Mouse (Mus musculus) forebrain, postnatal 0 days (tissue): ENCODE measurements around the gene Gimap8. TPM values are rescaled to one million over a fixed set of nuclear protein-coding genes. Genes with fewer than 3 reads are reported as not detected.

Source experiments
- ATAC-seq: fragments of 200-750 bp; cut with Nextera tagmentation; 2 replicates; pipeline ENCODE4 v1.8.0; 2017; ENCODE audit warnings: mild to moderate bottlenecking, moderate library complexity
- DNase-seq: peaks from one replicate; pipeline ENCODE4 v3.0.0-alpha.2; 2015
- H3K27ac ChIP-seq: fragments of 300-500 bp; sonication (generic); 2 replicates; pipeline ENCODE4 v1.5.1; 2014; ENCODE audit warnings: low read depth, mild to moderate bottlenecking, antibody characterized with exemption, low read length, moderate library complexity, mixed read lengths
- H3K27me3 ChIP-seq: fragments of 300-500 bp; sonication (generic); 2 replicates; pipeline ENCODE4 v1.6.1; 2014; ENCODE audit warnings: mild to moderate bottlenecking, low read length, mixed read lengths; ENCODE audit not compliant: insufficient read depth
- H3K36me3 ChIP-seq: fragments of 300-500 bp; sonication (generic); 2 replicates; pipeline ENCODE4 v1.6.1; 2014; ENCODE audit warnings: mild to moderate bottlenecking, moderate library complexity; ENCODE audit not compliant: insufficient read depth
- H3K4me1 ChIP-seq: fragments of 300-500 bp; sonication (generic); 2 replicates; pipeline ENCODE4 v1.6.1; 2014; ENCODE audit warnings: antibody characterized with exemption; ENCODE audit not compliant: insufficient read depth
- H3K4me2 ChIP-seq: fragments of 300-500 bp; sonication (generic); 2 replicates; pipeline ENCODE4 v1.6.1; 2014; ENCODE audit warnings: low read depth, mild to moderate bottlenecking, moderate library complexity
- H3K4me3 ChIP-seq: fragments of 300-500 bp; sonication (generic); 2 replicates; pipeline ENCODE4 v1.5.1; 2014; ENCODE audit warnings: low read depth, low read length, mixed read lengths
- H3K9ac ChIP-seq: fragments of 300-500 bp; sonication (generic); 2 replicates; pipeline ENCODE4 v1.6.1; 2014; ENCODE audit warnings: mild to moderate bottlenecking
- H3K9me3 ChIP-seq: fragments of 300-500 bp; sonication (generic); 2 replicates; pipeline ENCODE4 v1.6.1; 2016; ENCODE audit warnings: low read length
- CTCF ChIP-seq: sonication (generic); IDR thresholded peaks from 2 replicates; pipeline ENCODE4 v1.5.1; 2016; ENCODE audit warnings: antibody characterized with exemption, control low read depth, low read depth
- WGBS: fragments of 180-500 bp; shearing (Covaris S2); extraction: QIAGEN DNeasy Blood & Tissue Kit; methylation state at CpG from one replicate; pipeline ENCODE4 v1.1.7; 2014; 5-methylcytosine and 5-hydroxymethylcytosine counted together
- polyA plus RNA-seq: library from polyadenylated mRNA; unstranded; fragments of >200 nt; fragmentation: Nextera tagmentation; extraction: Ambion mirVana; gene quantifications from 2 replicates; pipeline ENCODE4 v1.2.1, GENCODE M21; 2015
- total RNA-seq: library from RNA; depleted of rRNA; stranded (reverse); fragments of >200 nt; gene quantifications from 2 replicates; pipeline ENCODE4 v1.2.3, GENCODE M21; 2014

Gimap8 gene
- total and polyA plus RNA-seq, 2 experiments from 2014 or later: 0.46 to 2.2 TPM

DNA sequence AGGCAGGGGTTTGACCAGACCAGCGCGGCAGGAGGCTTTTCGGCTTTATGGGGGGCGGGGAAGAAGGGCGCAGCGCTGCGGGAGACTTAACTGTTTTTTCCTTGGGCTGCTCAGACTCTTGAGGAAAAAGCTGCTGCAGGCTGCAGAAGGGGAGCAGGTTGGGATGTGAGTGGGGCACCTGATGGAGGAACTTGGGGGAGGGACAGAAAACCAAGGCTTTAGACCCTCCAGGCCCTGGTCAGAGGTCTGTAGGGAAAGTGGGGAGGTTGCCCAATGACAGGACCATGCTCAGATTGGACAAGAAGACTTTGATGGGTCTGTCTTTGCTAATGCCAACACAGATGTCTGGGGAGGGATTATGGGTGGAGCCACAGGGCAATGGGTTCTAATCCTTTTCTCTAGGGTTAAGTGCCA lies 19.5 kb upstream of the Gimap8 start:
- peaks cover 6% of the 10 kb centered on the region for H3K4me1 ChIP-seq
- peak overlapping the region; percentile 55 for H3K4me3 ChIP-seq
- H3K36me3 ChIP-seq: 0 out of 2 replicates have a peak, but pooled peaks cover 6% of the 10 kb centered on the region
- WGBS: 3% methylated on average over 7 of the region's 7 CpGs
- no peak for TF ChIP-seq CTCF
- peak overlapping the region; percentile 81 for H3K4me2 ChIP-seq
- peak overlapping the region; percentile 57 for H3K9ac ChIP-seq
- H3K27me3 ChIP-seq: no peaks in the 10 kb centered on the region
- no peak overlapping the region for H3K27ac ChIP-seq
- ATAC-seq: no peak
- H3K9me3 ChIP-seq: no peaks in the 10 kb centered on the region
- DNase-seq: no peak

DNA sequence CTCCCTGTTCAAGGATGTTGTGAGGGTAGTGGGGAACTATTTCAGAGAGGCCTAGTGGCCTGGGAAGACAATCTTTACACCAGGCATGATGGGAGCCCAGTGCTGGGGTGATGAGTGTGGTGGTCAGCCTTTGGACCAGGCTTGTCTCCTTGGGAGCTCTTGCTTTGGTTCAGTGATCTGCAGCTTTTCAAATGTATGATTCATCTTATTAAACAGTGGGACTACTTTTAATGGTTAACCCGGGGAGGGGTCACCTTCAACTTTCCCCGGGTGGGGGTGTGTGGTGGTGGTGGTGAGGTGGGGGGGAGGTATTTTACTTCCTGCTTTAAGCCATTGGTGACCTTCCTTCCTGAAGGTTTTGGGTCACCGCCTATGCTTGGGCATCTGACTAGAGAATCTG lies 18.7 kb upstream of the Gimap8 start:
- Histone ChIP-seq H3K9ac (no peak overlapping the region), H3K27ac (no peak overlapping the region), H3K9me3 (no peaks in the 10 kb centered on the region), H3K27me3 (no peaks in the 10 kb centered on the region), H3K4me2 (peak overlapping the region; percentile 82; the same call in 1 of the 2 replicates), H3K4me3 (no peak overlapping the region), H3K4me1 (peaks cover 6% of the 10 kb centered on the region), H3K36me3 (0 out of 2 replicates have a peak, but pooled peaks cover 6% of the 10 kb centered on the region)
- no peak for DNase-seq
- WGBS: 85% methylated on average over 3 of the region's 3 CpGs
- ATAC-seq: no peak
- no peak for TF ChIP-seq CTCF

DNA sequence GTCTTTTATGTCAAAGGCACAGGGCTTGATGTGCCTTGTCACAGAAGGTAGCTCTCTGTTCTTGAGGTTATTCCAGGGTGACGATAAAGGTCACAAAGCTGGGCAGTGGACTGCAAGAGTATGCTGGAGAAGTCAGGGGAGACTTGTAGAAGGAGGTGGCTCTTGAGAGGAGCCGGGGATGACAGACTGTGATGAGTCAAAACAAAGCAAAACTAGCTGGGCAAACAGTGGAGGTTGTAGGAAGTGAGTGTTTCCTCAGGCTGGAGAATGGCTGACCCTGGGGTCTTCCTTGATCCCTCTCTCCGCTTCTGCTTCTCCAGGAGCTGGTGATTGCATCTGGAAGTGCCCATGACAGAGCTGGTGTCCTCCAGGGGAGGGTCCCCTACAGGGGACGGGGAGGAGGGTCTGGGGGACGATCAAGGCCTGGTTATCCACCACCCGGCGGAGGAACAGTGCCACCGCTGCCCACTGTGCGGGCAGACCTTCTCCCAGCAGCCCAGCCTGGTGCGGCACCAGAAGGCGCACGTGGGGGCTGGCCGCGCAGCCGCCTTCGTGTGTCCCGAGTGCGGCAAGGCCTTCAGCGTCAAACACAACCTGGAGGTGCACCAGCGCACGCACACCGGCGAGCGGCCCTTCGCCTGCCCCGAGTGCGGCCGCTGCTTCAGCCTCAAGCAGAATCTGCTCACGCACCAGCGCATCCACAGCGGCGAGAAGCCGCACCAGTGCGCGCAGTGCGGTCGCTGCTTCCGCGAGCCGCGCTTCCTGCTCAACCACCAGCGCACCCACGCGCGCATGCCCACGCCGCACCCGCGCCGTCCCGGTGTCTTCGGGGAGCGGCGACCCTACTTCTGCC lies 18.0 kb upstream of the Gimap8 start:
- no peaks in the 10 kb centered on the region for H3K27me3 ChIP-seq
- peak overlapping the region; percentile 54 for H3K9ac ChIP-seq
- H3K4me2 ChIP-seq: peak overlapping the region; percentile 82
- TF ChIP-seq CTCF: peak; percentile 1; the same call in 1 of the 2 replicates
- DNase-seq: peak; percentile 73
- 6% methylated on average over 53 of the region's 54 CpGs for WGBS
- H3K4me1 ChIP-seq: peaks cover 6% of the 10 kb centered on the region
- H3K27ac ChIP-seq: peak overlapping the region; percentile 57; the same call in 1 of the 2 replicates
- H3K9me3 ChIP-seq: no peaks in the 10 kb centered on the region
- ATAC-seq: peak; percentile 83
- H3K36me3 ChIP-seq: 0 out of 2 replicates have a peak, but pooled peaks cover 6% of the 10 kb centered on the region
- peak overlapping the region; percentile 44 for H3K4me3 ChIP-seq

DNA sequence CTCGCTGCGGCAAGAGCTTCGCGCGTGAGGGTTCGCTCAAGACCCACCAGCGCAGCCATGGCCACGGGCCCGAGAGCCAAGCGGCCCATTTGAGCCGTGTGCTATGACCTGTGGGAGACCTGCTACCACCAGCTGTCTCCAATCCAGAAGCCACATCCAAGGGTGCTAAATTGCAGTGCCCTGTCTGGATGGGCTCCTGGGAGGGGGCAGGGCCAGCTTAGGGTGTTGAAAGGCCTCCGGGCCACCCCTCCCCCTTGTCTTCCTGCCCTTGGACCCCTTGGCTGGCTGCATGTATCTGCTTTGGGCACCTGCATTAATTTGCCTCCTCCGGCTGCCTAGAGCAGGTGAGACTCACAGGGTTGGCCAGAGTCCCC lies 17.4 kb upstream of the Gimap8 start:
- Histone ChIP-seq H3K9me3 (no peaks in the 10 kb centered on the region), H3K36me3 (0 out of 2 replicates have a peak, but pooled peaks cover 6% of the 10 kb centered on the region), H3K27ac (peak overlapping the region; percentile 57; the same call in 1 of the 2 replicates), H3K4me3 (peak overlapping the region; percentile 44), H3K27me3 (no peaks in the 10 kb centered on the region), H3K9ac (peak overlapping the region; percentile 54), H3K4me2 (peak overlapping the region; percentile 82), H3K4me1 (peaks cover 6% of the 10 kb centered on the region)
- WGBS: 27% methylated on average over 13 of the region's 13 CpGs
- no peak; the same call in 1 of the 2 replicates for TF ChIP-seq CTCF
- ATAC-seq: no peak; the same call in none of the 2 replicates
- no peak for DNase-seq

DNA sequence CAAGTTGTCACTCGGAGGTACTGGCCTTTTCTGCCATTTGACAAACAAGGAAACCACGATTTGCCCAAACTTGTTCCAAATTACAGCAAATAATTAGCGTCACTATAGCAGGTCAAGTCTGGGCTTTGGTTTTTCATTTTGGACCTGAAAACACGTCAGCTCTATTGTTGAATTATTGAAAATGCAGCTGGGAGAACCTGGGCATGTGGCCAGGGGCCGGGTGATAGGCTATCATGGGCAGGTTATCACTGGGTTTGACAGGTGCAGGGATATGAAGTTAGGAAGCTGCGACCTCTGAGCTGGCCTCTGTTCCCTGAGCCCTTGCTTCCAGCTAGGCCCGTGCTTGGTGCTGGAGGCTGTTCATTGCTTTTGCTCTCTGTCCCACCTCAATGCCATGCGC lies 16.2 kb upstream of the Gimap8 start:
- Histone ChIP-seq H3K9ac (no peak overlapping the region), H3K27ac (no peak overlapping the region), H3K27me3 (no peaks in the 10 kb centered on the region), H3K4me1 (peaks cover 6% of the 10 kb centered on the region), H3K4me3 (no peak overlapping the region), H3K36me3 (0 out of 2 replicates have a peak, but pooled peaks cover 6% of the 10 kb centered on the region), H3K9me3 (no peaks in the 10 kb centered on the region), H3K4me2 (no peak overlapping the region)
- ATAC-seq: no peak
- WGBS: 82% methylated on average over 8 of the region's 8 CpGs
- no peak for DNase-seq
- TF ChIP-seq CTCF: no peak

DNA sequence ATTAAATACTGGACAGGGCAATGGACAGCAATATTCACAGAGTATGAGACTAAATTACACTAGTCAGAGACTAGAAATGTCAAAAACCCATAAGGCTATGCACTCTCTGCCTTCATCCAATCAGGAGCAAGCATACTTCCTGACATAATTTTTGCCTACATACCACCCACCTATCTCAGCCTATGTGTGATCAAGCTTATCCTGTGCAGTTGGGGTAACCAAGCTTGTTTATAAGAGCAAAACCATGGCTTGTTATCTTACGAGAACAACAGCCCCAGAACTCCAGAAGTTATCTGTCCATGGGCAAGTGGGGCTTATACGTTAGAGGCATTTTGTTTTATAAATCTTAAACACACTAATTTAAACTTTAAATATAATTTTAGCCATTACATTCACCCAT lies 11.9 kb upstream of the Gimap8 start:
- Histone ChIP-seq H3K4me2 (no peak overlapping the region), H3K27ac (no peak overlapping the region), H3K9me3 (no peaks in the 10 kb centered on the region), H3K4me1 (no peaks in the 10 kb centered on the region), H3K36me3 (0 out of 2 replicates have a peak, but pooled peaks cover 6% of the 10 kb centered on the region), H3K4me3 (no peak overlapping the region), H3K9ac (no peak overlapping the region), H3K27me3 (no peaks in the 10 kb centered on the region)
- 93% methylated on average over 2 of the region's 2 CpGs for WGBS
- no peak for TF ChIP-seq CTCF
- no peak for DNase-seq
- ATAC-seq: no peak

DNA sequence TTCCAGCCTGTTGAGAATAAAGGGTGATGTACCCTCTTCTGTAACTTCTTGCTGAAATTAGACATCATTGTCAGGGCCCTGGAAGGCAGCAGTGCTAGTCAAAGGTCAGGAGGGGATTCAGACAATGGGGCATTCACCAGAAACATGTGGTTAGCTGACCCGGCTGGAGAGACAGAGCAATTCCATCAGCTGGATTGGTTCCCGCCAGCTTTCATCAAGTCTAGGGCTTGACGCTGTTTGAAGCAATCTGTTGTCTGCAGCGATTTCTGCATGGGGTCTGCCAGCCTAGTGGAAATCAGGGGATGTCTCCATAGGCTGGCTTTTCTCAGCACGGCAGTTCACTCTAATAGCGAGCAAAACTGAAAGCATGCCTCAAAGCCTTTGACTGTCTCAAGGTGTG lies 10.5 kb upstream of the Gimap8 start:
- no peaks in the 10 kb centered on the region for H3K4me1 ChIP-seq
- H3K9ac ChIP-seq: no peak overlapping the region
- H3K27me3 ChIP-seq: no peaks in the 10 kb centered on the region
- 46% methylated on average over 6 of the region's 6 CpGs for WGBS
- H3K36me3 ChIP-seq: 0 out of 2 replicates have a peak, but pooled peaks cover 4% of the 10 kb centered on the region
- no peak for TF ChIP-seq CTCF
- H3K4me2 ChIP-seq: no peak overlapping the region
- H3K9me3 ChIP-seq: no peaks in the 10 kb centered on the region
- no peak for ATAC-seq
- no peak overlapping the region for H3K27ac ChIP-seq
- no peak overlapping the region for H3K4me3 ChIP-seq
- no peak for DNase-seq
